Mouse (Mus musculus) kidney, postnatal 14 days (tissue): ENCODE measurements around the gene Gm6803.
A peak's percentile ranks its signal among the peaks of the same experiment; 100 is the strongest.
"Not testable (repeated sequence)": the region's sequence is repeated elsewhere in the genome, so short reads cannot be mapped to it uniquely, and the experiment has no call there.

Source experiments
- DNase-seq: peaks from one replicate; pipeline ENCODE4 v3.0.0; 2022; ENCODE audit warnings: mixed read lengths

Gm6803 gene

GRCm38 (mm10) chr12:88018671-88019070 is at the start of gene Gm6803:
Gene Gm6803, minus strand, starts transcription at chr12:88018771.
- DNase-seq: not testable (repeated sequence)

- DNase-seq: not testable (repeated sequence)
These were observed 26.7 kb upstream of the Gm6803 start for GRCm38 (mm10) chr12:88045226-88045625.

- DNase-seq: not testable (repeated sequence)
These were observed 21.1 kb upstream of the Gm6803 start for GRCm38 (mm10) chr12:88039703-88040102.

- DNase-seq: peak; percentile 2
These were observed 20.5 kb upstream of the Gm6803 start for GRCm38 (mm10) chr12:88039062-88039461.

GRCm38 (mm10) chr12:88032250-88032649 is 13.7 kb upstream of the Gm6803 start:
- DNase-seq: not testable (repeated sequence)

- DNase-seq: not testable (repeated sequence)
These were observed 8.1 kb upstream of the Gm6803 start, which contains the start of gene Gm2056 for GRCm38 (mm10) chr12:88026704-88027103. Gene Gm2056, plus strand, starts transcription at chr12:88027004.

- DNase-seq: not testable (repeated sequence)
These were observed 7.0 kb downstream of the Gm6803 start, which contains the start of gene Gm2075 for GRCm38 (mm10) chr12:88011548-88011947. Gene Gm2075, plus strand, starts transcription at chr12:88011848.

- DNase-seq: not testable (repeated sequence)
These were observed 14.5 kb downstream of the Gm6803 start for GRCm38 (mm10) chr12:88004118-88004517.

- not testable (repeated sequence) for DNase-seq
These were observed 34.6 kb downstream of the Gm6803 start for GRCm38 (mm10) chr12:87984000-87984399.
